Mouse (Mus musculus) hindbrain, embryonic 12.5 days (tissue): Measurements from ENCODE around the gene Gatb. TPM values are rescaled to one million over a fixed set of nuclear protein-coding genes. Genes with fewer than 3 reads are reported as not detected.

Source experiments
- ATAC-seq: fragments of 200-750 bp; cut with Nextera tagmentation; 2 replicates; pipeline ENCODE4 v1.8.0; 2017; ENCODE audit warnings: moderate TSS enrichment; ENCODE audit not compliant: low FRiP score
- H3K27ac ChIP-seq: fragments of 300-500 bp; sonication (generic); 2 replicates; pipeline ENCODE4 v1.5.1; 2016; ENCODE audit warnings: mild to moderate bottlenecking
- H3K27me3 ChIP-seq: fragments of 300-500 bp; sonication (generic); 2 replicates; pipeline ENCODE4 v1.6.1; 2016; ENCODE audit warnings: mild to moderate bottlenecking
- H3K36me3 ChIP-seq: fragments of 300-500 bp; sonication (generic); 2 replicates; pipeline ENCODE4 v1.6.1; 2016; ENCODE audit warnings: mild to moderate bottlenecking
- H3K4me1 ChIP-seq: fragments of 300-500 bp; sonication (generic); 2 replicates; pipeline ENCODE4 v1.6.1; 2016
- H3K4me2 ChIP-seq: fragments of 300-500 bp; sonication (generic); replicated peaks from 2 replicates; pipeline ENCODE4 v1.6.1; 2016; ENCODE audit warnings: mild to moderate bottlenecking
- H3K4me3 ChIP-seq: fragments of 300-500 bp; sonication (generic); 2 replicates; pipeline ENCODE4 v1.5.1; 2016; ENCODE audit warnings: mild to moderate bottlenecking
- H3K9ac ChIP-seq: fragments of 300-500 bp; sonication (generic); 2 replicates; pipeline ENCODE4 v1.6.1; 2016; ENCODE audit warnings: mild to moderate bottlenecking, moderate library complexity
- H3K9me3 ChIP-seq: fragments of 300-500 bp; sonication (generic); replicated peaks from 2 replicates; pipeline ENCODE4 v1.6.1; 2016; ENCODE audit warnings: mild to moderate bottlenecking
- WGBS: fragments of 180-500 bp; shearing (Covaris S2); methylation state at CpG from one replicate; pipeline ENCODE4 v1.1.7; 2016; 5-methylcytosine and 5-hydroxymethylcytosine counted together
- polyA plus RNA-seq: library from polyadenylated mRNA; unstranded; fragments of >200 nt; fragmentation: Nextera tagmentation; extraction: Ambion mirVana; gene quantifications from 2 replicates; pipeline ENCODE4 v1.2.1, GENCODE M21; 2016

The Gatb gene
- 20.0 and 24.1 TPM in 2 replicates for polyA plus RNA-seq

DNA sequence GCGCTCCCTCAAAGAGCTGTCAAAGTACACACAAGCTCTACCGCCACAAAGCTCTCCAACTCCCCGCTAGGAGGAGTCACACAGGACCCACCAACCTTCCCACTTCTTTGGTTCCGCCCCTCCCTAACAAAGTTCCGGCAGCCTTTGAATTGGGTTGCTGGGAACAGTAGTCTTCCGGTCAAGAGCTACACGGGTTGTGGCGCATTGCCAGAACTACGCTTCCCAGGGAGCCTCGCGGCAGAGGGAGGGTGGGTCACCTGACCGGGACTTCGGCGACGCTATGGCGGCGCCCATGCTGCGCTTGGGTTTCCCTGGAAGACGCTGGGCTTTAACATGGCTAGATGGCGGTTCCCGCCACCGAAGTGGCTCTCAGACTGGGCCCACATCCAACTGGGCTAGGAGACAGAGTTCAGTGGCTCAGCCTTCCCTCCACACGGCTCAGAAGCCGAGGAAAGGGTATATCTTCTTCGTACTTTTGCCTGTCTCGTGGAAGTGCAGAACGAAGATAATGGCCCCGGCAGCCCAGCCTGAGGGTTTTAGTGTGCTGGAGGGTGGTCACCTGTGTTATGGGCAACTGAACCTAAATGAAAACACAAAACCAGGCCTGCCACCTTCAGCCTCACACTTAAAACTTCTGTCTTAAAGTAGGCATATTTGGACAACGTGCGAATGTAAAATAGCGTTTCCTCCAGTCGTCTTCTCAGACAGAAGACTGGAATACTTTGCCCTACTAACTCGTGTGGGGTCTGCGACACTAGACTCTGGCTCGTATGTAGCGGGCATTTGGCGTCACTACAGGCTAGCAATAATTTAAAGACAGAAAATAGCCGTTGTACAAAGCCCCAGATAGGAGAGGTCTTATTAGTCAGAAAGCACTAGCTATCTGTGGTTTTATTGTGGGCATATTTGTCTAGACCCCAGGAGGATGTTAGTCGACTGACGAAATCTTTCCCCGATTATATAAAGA is at the start of gene Gatb:
TSS of gene Gatb (plus strand) at position 256 of the 967 bp plus-strand sequence.
- Histone ChIP-seq H3K27me3 (no peaks in the 10 kb centered on the region), H3K27ac (peak within 1 kb of the TSS; percentile 75), H3K4me1 (peaks cover 3% of the 10 kb centered on the region), H3K4me2 (peak within 1 kb of the TSS; percentile 80), H3K36me3 (no peaks in the 10 kb centered on the region), H3K9me3 (no peaks in the 10 kb centered on the region), H3K9ac (peak within 1 kb of the TSS; percentile 81), H3K4me3 (peak within 1 kb of the TSS; percentile 78)
- 3% methylated on average over 41 of the region's 41 CpGs for WGBS
- ATAC-seq, result peak; percentile 99

DNA sequence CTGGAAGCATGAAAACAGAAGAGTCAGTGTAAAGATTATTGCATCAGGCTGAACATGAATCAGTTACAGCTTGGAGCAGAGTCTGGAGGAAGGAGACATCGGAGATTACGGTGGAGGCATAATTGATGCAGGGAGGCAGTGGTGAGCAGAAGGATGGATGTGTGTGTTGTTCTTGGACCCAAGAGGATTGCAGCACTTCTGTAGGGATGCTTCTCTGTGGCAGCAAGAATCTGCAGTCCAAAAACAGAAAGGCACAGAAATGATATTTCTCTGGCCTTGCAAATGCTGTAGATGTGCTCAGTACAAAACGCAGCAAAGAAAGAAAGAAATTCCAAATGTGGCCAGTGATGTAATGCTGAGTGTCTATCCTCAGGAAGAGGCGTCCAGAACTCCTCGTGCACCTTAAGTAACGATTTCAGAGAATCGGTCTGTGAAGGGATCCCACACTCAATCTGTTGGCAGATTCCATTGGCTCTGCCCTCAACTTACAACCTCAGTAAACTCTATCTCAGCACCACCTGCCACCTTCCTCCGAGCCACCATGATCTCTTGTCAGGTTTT is 43.2 kb upstream of the Gatb start:
- Histone ChIP-seq H3K27ac (no peak overlapping the region), H3K36me3 (no peaks in the 10 kb centered on the region), H3K4me1 (peaks cover 8% of the 10 kb centered on the region; the same call in 1 of the 2 replicates), H3K27me3 (no peaks in the 10 kb centered on the region), H3K4me3 (no peak overlapping the region), H3K4me2 (no peak overlapping the region), H3K9me3 (no peaks in the 10 kb centered on the region), H3K9ac (no peak overlapping the region)
- no peak for ATAC-seq
- WGBS, result 89% methylated on average over 8 of the region's 8 CpGs

DNA sequence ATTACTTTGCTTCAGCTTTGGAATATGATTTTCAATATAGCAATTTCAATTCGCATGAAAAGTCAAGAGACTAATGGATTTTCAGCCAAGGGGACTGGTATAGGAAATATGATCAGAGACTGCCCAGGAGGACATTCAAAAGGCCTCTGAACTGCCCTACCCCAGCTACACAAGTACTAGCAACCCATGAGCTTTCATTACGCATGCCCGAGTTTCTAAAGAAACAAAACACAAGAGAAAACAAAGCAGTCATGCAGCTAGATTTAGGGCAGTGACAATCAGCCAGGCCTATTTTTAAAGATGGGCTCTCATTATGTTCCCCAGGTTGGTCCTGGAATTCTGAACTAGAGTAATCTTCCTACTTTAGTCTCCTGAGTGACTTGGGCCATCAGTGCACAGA is 41.5 kb upstream of the Gatb start:
- no peak overlapping the region for H3K9ac ChIP-seq
- WGBS, result 48% methylated on average over 3 of the region's 3 CpGs
- no peaks in the 10 kb centered on the region for H3K9me3 ChIP-seq
- H3K27me3 ChIP-seq, result no peaks in the 10 kb centered on the region
- ATAC-seq, result no peak
- H3K4me3 ChIP-seq, result no peak overlapping the region
- H3K36me3 ChIP-seq, result no peaks in the 10 kb centered on the region
- no peak overlapping the region for H3K27ac ChIP-seq
- H3K4me2 ChIP-seq, result no peak overlapping the region
- peaks cover 14% of the 10 kb centered on the region for H3K4me1 ChIP-seq

DNA sequence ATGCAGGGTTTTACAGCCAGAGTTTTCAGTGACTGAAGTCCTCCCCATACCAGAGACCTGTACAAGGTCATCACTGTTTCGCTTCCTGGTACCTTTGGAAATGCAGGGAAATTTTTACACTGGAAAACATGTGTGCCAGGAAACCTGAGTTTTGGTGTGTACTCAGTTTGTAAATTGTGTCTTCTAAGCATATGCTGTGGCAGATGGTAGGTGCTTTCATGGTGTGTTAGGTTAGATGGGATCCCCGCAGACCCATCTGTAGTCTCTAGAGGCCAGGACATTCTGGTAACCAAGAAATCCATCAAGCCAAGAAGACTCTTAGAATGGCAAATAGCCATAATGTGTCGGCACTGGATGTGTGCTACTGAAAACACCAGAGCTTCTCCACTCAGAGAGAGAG is 38.9 kb upstream of the Gatb start:
- ATAC-seq, result no peak
- WGBS, result 76% methylated on average over 3 of the region's 3 CpGs
- Histone ChIP-seq H3K27me3 (no peaks in the 10 kb centered on the region), H3K9me3 (no peaks in the 10 kb centered on the region), H3K4me3 (no peak overlapping the region), H3K9ac (no peak overlapping the region), H3K4me2 (no peak overlapping the region), H3K27ac (no peak overlapping the region), H3K4me1 (peaks cover 14% of the 10 kb centered on the region), H3K36me3 (no peaks in the 10 kb centered on the region)

DNA sequence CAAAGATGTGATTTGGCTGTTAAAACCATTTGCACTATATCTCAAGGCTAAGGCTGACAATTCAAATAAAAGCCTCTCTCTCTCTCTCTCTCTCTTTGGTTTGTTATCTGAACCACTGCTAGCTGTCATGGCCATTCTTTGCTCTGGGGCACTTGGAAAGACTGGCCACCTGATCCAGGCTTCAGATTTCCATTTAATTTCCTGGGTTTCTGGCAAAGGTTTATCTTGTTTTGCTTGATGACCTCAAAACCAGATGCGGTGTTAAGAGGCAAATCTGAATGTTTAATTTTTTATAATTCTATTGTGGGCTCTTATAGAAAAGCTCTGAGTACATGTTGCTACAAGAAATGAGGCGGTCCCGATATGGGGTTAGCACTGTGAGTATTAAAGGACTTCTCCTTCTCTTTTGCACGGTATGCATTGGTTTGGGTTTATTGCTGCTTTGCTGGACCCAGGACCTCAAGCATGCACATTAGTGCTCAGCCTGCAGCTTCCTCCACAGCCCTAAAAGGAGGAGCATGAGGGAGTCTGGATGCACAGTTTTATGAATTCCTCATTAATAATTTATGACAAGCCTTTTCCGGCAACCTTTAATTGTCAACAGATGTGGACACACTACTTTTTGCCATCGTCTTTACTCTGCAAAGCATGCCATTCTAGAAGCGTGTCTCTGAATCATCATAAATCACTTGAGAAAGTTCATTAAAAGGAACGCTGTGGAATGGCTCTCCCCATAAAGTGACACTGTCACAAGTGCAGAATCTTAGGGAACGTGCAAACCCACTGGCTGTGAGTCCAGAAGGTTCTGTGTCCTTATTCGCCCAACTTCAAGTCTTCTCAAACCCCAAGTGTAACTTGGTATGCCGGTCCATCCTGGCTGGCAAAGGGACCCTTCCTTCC is 38.0 kb upstream of the Gatb start:
- WGBS, result 73% methylated on average over 11 of the region's 11 CpGs

DNA sequence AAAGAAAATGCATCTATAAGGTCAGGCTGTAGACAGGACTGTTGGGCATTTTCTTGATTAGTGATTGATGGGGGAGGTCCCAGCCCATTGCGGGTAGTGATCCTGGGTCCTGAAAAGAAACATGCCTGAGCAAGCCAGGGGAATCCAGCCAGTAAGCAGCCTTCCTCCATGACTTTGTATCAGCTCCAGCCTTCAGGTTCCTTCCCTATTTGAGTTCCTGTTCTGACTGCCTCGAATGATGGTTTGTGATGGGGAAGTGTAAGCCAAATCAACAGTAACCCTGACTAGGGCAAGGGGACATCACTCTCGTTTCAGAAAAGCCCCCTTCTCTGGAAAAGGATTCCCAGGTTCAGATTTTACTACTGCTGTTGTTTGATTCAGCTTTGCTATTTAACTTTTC is 31.2 kb upstream of the Gatb start:
- ATAC-seq, result no peak
- Histone ChIP-seq H3K9me3 (no peaks in the 10 kb centered on the region), H3K27ac (no peak overlapping the region), H3K9ac (no peak overlapping the region), H3K27me3 (no peaks in the 10 kb centered on the region), H3K4me2 (no peak overlapping the region), H3K36me3 (no peaks in the 10 kb centered on the region), H3K4me1 (no peaks in the 10 kb centered on the region), H3K4me3 (no peak overlapping the region)
- WGBS, result 67% methylated on average over 3 of the region's 3 CpGs

More for the DNA sequence above, 38.0 kb upstream of the Gatb start:
- peaks cover 14% of the 10 kb centered on the region for H3K4me1 ChIP-seq
- no peaks in the 10 kb centered on the region for H3K27me3 ChIP-seq
- no peak overlapping the region for H3K4me3 ChIP-seq
- ATAC-seq, result no peak
- no peak overlapping the region for H3K27ac ChIP-seq
- H3K9ac ChIP-seq, result no peak overlapping the region
- no peaks in the 10 kb centered on the region for H3K9me3 ChIP-seq
- no peaks in the 10 kb centered on the region for H3K36me3 ChIP-seq
- H3K4me2 ChIP-seq, result no peak overlapping the region

DNA sequence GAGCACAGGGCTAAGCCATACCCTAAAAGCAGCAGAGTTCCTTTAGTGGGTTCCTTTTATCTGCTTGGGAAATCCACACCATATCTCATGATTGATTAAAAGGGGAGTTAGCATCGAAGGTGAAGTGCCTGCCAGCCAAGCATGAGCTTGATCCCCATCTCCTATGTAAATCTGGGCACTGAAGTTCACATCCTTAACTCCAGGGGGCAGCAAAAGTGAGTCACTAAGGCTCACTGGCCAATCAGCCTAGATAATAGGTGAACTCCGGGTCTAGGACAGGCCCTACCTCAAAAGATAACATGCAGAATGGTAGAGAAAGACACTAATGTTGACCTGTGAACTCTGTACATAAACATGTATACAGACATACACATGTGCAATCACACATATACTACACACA is 30.3 kb upstream of the Gatb start:
- H3K4me1 ChIP-seq, result no peaks in the 10 kb centered on the region
- H3K4me3 ChIP-seq, result no peak overlapping the region
- no peak overlapping the region for H3K9ac ChIP-seq
- H3K27ac ChIP-seq, result no peak overlapping the region
- 59% methylated on average over 2 of the region's 2 CpGs for WGBS
- H3K9me3 ChIP-seq, result no peaks in the 10 kb centered on the region
- no peak overlapping the region for H3K4me2 ChIP-seq
- H3K27me3 ChIP-seq, result no peaks in the 10 kb centered on the region
- H3K36me3 ChIP-seq, result no peaks in the 10 kb centered on the region
- ATAC-seq, result no peak

DNA sequence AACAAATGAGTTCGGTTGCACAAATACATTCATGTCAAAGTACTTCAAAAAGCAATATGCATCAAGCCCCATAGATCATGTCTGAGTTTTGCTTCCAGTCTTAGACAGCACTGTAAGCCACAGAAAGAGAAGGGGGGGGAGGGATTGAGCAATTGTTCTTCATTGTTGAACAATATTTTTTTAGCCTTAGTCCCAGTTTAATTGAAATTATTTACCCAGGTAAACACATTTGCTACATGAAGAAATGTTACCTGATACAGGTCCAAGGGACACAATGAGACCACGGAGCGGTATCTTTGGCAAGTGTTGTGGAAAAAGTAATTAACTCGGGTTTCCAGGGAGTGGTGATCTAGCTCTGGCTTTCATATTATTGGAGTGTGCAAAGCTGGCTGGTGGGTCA is 23.6 kb upstream of the Gatb start:
- H3K27me3 ChIP-seq, result no peaks in the 10 kb centered on the region
- H3K4me3 ChIP-seq, result no peak overlapping the region
- 0 out of 2 replicates have a peak, but pooled peaks cover 4% of the 10 kb centered on the region for H3K9me3 ChIP-seq
- H3K36me3 ChIP-seq, result no peaks in the 10 kb centered on the region
- ATAC-seq, result no peak
- 82% methylated on average over 4 of the region's 4 CpGs for WGBS
- no peak overlapping the region for H3K27ac ChIP-seq
- no peak overlapping the region for H3K9ac ChIP-seq
- peaks cover 3% of the 10 kb centered on the region; the same call in 1 of the 2 replicates for H3K4me1 ChIP-seq
- H3K4me2 ChIP-seq, result no peak overlapping the region

DNA sequence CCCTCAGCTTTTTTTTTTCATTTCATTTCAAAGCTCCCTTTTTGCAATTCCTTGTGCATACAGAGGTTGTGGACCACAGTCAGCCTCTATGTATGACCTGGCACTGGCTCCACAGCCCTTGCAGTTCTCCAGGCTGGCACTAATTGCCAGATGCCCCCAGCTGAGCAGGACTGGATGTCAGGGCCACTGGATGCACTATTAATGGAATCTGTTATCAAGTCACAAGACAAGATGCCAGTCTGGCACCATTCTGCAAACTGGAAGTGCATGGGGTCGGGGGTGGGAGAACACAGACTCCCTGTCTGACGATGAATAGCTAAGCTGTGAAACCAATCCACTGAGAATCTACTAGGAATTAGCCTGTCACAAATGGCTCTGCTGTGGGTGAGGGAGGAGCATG is 22.6 kb upstream of the Gatb start:
- H3K9ac ChIP-seq, result no peak overlapping the region
- H3K4me1 ChIP-seq, result peaks cover 3% of the 10 kb centered on the region; the same call in 1 of the 2 replicates
- 0 out of 2 replicates have a peak, but pooled peaks cover 4% of the 10 kb centered on the region for H3K9me3 ChIP-seq
- no peak overlapping the region for H3K4me3 ChIP-seq
- H3K27me3 ChIP-seq, result no peaks in the 10 kb centered on the region
- no peak for ATAC-seq
- WGBS, result 67% methylated on average over 2 of the region's 2 CpGs
- no peak overlapping the region for H3K4me2 ChIP-seq
- no peak overlapping the region for H3K27ac ChIP-seq
- H3K36me3 ChIP-seq, result no peaks in the 10 kb centered on the region

DNA sequence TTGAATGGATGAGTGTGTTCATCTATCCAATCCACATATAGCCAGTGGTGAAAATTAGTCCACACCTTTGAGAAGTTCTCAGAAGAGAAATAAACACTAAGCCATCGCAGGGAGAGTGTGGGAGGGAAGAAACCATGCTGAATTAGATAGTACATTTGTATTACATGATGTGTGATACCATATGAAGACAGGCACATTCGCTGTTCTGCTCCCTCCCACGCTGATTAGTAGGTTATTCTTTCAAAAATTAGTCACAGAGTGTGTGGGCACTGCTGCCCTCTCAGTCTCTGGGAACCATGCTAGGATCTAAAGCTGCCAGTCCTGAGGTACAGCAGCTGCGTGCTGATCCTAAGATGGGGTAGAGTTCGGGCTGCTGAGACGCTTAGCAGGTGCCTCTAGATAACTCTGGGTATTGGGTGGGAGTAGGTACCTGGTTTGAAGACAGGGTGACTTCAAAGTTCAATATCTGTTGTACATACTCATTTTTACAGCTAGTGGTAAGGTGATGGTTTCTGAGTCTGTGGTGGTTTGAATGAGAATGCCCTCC is 20.1 kb upstream of the Gatb start:
- WGBS, result 83% methylated on average over 6 of the region's 6 CpGs
- Histone ChIP-seq H3K9ac (no peak overlapping the region), H3K4me2 (no peak overlapping the region), H3K4me1 (peaks cover 3% of the 10 kb centered on the region; the same call in 1 of the 2 replicates), H3K27ac (no peak overlapping the region), H3K27me3 (no peaks in the 10 kb centered on the region), H3K9me3 (0 out of 2 replicates have a peak, but pooled peaks cover 4% of the 10 kb centered on the region), H3K36me3 (no peaks in the 10 kb centered on the region), H3K4me3 (no peak overlapping the region)
- no peak for ATAC-seq

DNA sequence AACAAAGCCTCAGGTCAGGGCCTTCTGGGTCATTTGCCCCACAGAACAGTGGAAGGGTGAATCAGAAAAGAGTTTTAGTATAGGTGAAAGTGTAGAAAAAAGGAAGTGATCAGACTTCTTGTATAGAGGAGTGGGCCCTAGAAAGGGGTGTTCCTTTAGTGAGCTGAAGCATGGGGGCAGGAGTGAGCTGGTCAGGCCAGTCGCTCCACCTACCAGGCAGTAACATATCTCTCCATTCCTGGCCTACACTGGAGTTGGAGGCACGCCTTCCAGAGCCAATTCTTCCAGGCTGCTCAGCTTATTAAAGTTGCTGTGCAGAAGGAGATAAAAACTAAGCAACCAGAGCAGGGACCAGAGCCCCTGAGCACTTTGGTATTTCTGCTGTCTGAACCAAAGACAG is 9.3 kb upstream of the Gatb start:
- 56% methylated on average over 2 of the region's 2 CpGs for WGBS
- H3K9ac ChIP-seq, result no peak overlapping the region
- H3K27ac ChIP-seq, result no peak overlapping the region
- no peaks in the 10 kb centered on the region for H3K27me3 ChIP-seq
- no peak for ATAC-seq
- no peaks in the 10 kb centered on the region for H3K9me3 ChIP-seq
- no peak overlapping the region for H3K4me2 ChIP-seq
- no peak overlapping the region for H3K4me3 ChIP-seq
- H3K36me3 ChIP-seq, result no peaks in the 10 kb centered on the region
- no peaks in the 10 kb centered on the region for H3K4me1 ChIP-seq

DNA sequence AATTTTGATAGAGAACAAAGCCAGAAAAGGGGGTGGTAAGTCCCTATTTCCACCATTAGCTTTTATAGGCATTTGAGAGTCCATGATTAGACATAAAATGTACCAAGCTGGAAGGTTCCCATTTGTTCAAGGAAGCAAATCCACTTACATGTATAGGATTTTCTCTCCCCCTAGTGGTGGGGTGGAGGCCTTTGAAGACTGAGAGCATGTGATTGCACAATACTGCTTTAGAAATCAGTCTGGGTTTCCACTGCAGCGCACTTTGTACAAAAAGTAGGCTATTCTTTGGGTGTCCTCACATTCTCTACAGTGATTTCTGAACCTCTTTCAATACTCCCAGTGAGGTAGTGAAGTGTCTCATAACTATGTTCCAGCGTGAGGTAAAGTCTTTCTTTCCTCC is 2.6 kb upstream of the Gatb start:
- Histone ChIP-seq H3K36me3 (no peaks in the 10 kb centered on the region), H3K9me3 (no peaks in the 10 kb centered on the region), H3K9ac (no peak overlapping the region), H3K27ac (no peak overlapping the region), H3K4me1 (peaks cover 3% of the 10 kb centered on the region), H3K4me3 (no peak overlapping the region), H3K4me2 (no peak overlapping the region), H3K27me3 (no peaks in the 10 kb centered on the region)
- 62% methylated on average over 2 of the region's 2 CpGs for WGBS
- ATAC-seq, result no peak
